Mouse (Mus musculus) cerebellum, adult 2 months (tissue): ENCODE measurements around the gene Rsc1a1.

Source experiments
- CTCF ChIP-seq: fragments of 200-500 bp; IDR thresholded peaks from 2 replicates; pipeline ENCODE4 v1.5.1; 2011; ENCODE audit warnings: low read depth, mild to moderate bottlenecking, control low read depth, low read length, moderate library complexity, borderline replicate concordance; ENCODE audit not compliant: insufficient read depth
- POLR2A ChIP-seq: fragments of 200-500 bp; IDR thresholded peaks from 2 replicates; pipeline ENCODE4 v1.6.1; 2011; ENCODE audit warnings: low read length, control low read depth, borderline replicate concordance; ENCODE audit not compliant: insufficient read depth

DNA sequence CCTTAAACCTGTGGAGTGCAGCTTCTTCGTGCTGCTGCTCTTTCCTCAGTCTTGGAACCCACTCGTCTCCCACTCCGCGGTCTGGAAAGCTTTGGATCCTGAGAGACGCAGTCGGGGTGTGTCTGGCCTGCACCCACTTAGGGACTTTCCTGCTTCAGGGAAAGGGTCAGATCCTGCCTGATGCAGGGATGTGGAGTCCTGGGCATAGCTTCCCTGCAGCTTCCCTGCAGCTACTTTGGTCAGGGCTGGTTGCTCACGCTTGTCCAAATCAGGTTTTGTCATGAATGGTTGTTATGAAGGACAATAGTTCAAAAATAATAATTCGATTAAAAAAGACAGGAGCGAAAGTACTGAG lies 49.8 kb upstream of the Rsc1a1 start:
- TF ChIP-seq POLR2A (no peak), CTCF (no peak)
